Mouse (Mus musculus) layer of hippocampus, postnatal 36 days (tissue): Measurements from ENCODE around the gene Cdk16. TPM values are rescaled to one million over a fixed set of nuclear protein-coding genes. Genes with fewer than 3 reads are reported as not detected.
A peak's percentile ranks its signal among the peaks of the same experiment; 100 is the strongest.
"Not testable (repeated sequence)": the region's sequence is repeated elsewhere in the genome, so short reads cannot be mapped to it uniquely, and the experiment has no call there.

Source experiments
- DNase-seq, 2 experiments: peaks; one replicate each; pipeline ENCODE4 v3.0.0; 2022
- total RNA-seq, 2 experiments: library from RNA; stranded (reverse); gene quantifications; 2 replicates each; pipeline ENCODE4 v1.2.3; 2021

The Cdk16 gene
- 100 to 1,000 TPM; 224 to 227 TPM for total RNA-seq

GRCm38 (mm10) chrX:20687519-20688067 lies at the start of gene Cdk16:
Cdk16 (plus strand) TSS chrX:20687954.
- peak; percentile 80 to 82 for DNase-seq

- DNase-seq = no peak
These were observed 49.6 kb upstream of the Cdk16 start for GRCm38 (mm10) chrX:20638141-20638540.

- DNase-seq = no peak
These were observed 43.0 kb upstream of the Cdk16 start for GRCm38 (mm10) chrX:20644780-20645179.

- no peak for DNase-seq
These were observed 30.2 kb upstream of the Cdk16 start for GRCm38 (mm10) chrX:20657593-20657992.

GRCm38 (mm10) chrX:20658026-20658652 lies 29.6 kb upstream of the Cdk16 start, which contains the start of gene Uba1:
Uba1 (plus strand) TSS chrX:20658326.
- DNase-seq = peak; percentile 82

DNA sequence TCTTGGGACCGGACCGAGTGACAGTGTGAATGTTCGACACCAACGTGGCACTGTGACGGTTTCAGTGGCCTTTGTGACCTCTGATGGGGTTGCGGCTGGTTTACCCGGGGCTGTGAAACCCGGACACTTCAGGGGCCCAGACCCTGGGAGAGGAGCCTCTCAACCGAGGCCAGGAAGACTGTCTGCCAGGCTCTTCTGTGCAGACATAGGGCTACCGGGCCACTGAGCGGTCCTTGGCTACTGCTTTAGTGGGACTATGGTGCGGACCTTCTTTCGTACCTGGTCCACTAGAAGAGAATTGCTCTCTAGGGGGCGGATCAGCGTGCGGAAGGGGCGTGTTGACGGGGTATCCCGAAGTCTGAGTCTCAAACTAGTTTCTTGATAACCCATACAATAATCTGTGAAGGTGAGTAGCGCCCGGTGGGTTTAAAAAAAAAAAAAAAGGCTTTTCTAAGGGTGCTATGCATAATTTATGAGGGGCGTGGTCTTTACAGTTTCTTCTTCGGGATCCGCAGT lies 28.8 kb upstream of the Cdk16 start:
- DNase-seq = no peak

GRCm38 (mm10) chrX:20662317-20662715 lies 25.4 kb upstream of the Cdk16 start:
- DNase-seq = no peak

DNA sequence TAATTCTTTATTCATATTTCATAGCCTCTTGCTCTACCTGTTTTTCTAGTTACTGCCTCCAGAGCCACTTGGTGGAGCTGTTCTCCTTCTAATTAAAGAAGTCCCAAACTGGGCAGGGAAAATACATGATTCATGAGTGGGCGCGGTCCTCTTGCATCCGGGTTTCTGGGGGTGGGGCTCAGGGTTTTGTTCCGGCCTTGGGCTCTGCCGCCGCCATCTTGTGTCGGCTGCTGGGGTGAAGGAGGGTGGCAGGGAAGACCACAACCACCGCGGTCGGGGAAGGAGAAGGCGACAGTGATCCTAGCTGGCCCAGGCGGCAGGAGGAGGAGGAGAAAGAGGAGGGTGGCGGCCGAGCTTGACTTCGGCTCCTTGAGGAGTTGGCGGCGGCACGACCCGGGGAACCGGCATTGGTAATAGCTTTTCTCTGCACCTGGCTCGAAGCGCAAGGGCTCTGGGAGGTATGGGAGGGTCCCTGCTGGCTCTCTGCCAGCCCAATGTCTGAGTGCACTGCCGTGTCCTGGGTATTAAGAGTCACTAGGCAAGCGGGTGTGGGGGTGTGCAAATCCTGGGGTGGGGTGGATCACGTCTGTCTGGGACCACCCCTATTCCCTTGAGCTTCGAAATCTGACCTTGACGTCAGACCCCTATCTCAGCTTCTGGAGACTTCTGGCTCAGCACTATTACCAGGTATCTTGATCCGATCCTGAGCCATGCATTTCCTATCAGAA lies 24.9 kb upstream of the Cdk16 start:
- peak; percentile 79 to 81 for DNase-seq

DNA sequence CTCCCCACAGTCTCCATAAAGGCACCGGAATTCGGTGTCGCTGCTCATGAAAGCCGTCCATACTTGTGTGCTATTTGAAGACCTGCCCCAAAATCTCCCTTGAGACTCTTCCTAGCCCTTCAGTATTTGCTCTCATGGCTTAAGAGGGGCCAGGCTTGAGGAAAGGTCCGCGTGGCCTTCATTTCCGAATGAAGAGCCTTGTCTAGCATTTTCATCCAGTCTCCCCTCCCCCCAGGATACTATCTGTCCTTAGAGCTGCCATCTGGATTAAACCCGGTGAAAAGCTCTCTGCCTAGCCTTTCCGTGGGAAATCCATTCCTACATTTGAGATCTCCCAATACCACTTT lies 24.3 kb upstream of the Cdk16 start:
- no peak for DNase-seq

GRCm38 (mm10) chrX:20688068-20688547 lies 354 bp downstream of the Cdk16 start:
- peak; percentile 79 to 83 for DNase-seq

- peak; percentile 21 to 35 for DNase-seq
These were observed 861 bp downstream of the Cdk16 start for GRCm38 (mm10) chrX:20688615-20689014.

DNA sequence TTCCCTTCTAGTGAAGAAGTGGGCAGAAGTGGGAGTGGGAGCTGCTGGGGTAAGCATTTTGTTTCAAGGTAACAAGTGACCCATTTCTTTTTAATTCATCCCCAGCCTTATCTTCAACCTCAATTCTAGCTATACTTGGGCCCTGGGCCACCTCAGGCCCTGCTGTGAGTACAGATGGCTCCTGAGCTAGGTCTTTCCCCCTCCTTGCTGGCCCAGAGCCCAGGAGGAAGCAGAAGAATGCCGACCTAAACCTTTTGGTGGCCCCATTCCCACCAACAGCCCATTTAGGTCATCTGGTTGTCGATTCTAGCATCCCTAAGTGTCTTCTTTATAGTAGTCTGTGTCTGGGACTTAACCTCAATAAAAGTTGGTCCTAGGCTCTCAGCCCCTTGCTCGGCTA lies 3.8 kb downstream of the Cdk16 start:
- no peak for DNase-seq

DNA sequence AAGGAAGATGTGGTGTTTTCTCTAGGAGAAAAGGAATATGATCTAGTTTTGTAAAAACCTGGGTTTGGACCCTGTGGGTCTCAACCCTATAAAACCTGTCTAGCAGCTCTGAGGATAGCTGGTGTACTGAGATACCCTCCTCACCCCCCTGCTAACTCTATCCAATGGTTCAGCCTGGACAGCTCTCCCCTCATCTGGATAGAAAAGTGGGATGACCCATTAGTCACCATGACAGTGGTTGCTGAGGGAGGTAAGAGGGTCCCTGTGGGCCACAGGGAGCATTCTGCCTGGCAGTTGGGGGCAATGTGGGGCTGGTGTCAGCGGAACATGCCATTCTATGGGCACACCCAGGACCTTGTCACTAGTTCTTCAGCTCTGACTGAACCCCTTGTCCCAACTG lies 4.9 kb downstream of the Cdk16 start:
- no peak for DNase-seq

DNA sequence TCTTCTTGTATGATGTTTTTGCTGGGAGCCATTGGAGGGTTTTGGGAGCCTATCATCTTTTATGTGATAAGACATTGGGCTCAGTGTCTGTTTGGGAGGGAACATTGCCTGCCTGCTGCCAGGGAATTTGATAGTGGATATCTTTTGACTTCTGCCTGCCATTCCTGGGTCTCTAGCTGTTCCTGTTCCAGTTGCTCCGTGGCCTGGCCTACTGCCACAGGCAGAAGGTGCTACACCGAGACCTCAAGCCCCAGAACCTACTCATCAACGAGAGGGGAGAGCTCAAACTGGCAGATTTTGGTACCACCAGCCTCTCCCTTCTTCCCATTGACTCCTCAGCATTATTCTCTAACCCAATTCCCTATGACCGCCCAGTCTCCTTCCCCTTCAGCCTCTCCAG lies 8.1 kb downstream of the Cdk16 start:
- DNase-seq = no peak

DNA sequence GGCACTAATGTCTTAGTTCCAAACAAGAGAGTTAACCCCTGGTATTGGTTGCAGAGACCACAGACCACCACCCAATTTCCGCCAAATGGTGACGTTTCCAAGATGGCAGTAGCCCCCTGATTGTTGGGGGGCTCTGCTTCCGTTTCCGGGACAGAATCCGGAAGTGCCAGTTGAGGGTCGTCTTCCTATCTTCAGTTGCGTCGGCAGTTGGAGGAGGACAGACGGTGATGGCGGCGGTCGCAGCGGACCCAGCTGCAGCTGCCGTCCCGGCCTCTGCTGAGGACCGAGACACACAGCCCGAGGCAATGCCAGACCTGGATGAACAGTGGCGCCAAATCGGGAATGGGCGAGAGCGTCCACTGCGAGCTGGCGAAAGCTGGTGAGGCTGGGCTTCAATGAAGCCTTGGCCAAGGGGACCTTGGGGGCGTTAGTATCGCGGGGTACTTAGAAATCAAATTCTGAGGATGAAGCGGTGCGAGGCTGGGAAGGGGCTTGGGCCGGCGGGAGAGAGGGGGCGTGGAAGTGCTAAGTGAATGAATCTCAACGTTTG lies 16.1 kb downstream of the Cdk16 start, which contains the start of gene Usp11:
TSS of gene Usp11 (plus strand) at position 166 of the 550 bp plus-strand sequence.
- DNase-seq = peak; percentile 31 to 39

- peak; percentile 74 to 77 for DNase-seq
These were observed 16.7 kb downstream of the Cdk16 start for GRCm38 (mm10) chrX:20704295-20705082.

DNA sequence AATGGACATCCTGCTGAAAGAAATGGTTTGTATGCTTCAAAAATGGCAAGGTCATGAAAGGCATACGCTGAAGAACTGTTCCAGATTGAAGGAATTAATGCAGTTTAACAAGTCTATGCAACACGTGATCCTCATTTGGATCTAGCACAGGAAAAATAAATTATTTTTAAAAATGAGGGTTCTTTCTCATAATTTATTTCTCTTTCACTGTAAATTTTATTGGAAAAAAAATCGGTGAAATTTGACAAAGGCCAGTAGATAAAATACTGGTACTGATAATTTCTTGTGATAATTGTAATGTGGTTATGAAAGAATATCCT lies 17.3 kb downstream of the Cdk16 start:
- no peak for DNase-seq

DNA sequence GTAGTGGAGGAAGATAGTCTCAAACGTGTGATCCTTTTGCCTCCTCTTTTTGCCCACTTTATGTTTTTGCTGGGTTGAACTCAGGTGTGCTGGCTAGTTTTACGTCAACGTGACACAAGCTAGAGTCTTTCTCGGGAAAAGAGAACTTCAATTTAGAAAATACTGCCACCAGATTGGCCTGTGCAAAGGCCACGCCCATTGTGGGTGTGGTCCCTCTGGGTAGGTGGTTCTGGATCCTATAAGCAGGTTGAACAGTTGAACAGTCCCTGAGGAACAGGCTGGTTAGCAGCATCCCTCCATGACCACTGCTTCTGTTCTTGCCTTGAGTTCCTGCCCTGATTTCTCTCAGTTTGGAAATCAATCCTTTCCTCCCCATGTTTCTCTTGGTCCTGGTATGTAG lies 40.9 kb downstream of the Cdk16 start:
- no peak for DNase-seq

GRCm38 (mm10) chrX:20730048-20730447 lies 42.3 kb downstream of the Cdk16 start:
- DNase-seq = not testable (repeated sequence)

DNA sequence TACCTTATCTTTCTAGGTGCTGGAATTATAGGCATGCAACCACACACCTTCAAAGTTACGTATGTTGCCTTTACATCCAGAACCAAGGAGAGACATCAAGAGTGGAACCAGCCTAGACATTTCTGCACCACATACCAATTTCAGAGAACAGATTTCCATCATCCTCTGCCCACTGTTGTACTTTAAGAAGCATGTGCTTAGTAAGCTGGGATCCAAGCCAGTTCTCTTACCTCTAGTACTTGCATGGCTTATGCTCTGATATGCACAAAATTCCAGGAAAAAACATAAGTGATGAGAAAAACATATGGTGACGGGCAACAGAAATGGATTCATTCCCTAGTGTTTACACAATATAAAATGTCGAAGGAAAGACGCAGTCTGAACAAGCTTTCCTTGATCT lies 48.7 kb downstream of the Cdk16 start:
- DNase-seq = no peak

DNA sequence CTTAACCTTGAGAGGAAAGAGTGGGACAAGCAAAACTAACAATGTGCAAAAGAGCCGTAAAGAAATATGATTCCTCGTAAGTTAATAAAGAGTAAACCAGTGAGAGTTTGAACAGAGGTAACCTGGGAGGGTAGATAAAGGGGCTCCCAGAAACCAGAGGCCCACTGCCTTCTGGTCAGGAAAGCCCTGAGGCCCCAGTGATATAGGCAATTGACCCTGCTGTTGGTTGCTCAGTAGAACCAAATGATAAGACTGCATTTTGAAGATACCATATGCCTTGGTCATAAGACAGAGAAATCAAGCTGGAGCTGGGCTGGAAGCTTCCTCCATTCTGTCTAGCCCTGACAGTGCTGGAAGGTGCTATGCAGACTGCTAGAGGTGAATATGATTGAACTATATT lies 61.1 kb downstream of the Cdk16 start:
- no peak for DNase-seq
